Mouse (Mus musculus) lung, postnatal 25 days (tissue): ENCODE results near the gene Mpdz.

Source experiments
- DNase-seq: peaks from one replicate; pipeline ENCODE4 v3.0.0; 2022; ENCODE audit warnings: low spot score

Gene Mpdz

GRCm38 (mm10) chr4:81280098-81280497 lies 162.5 kb downstream of the Mpdz start:
- DNase-seq = no peak

- DNase-seq = no peak
Measured at GRCm38 (mm10) chr4:81279451-81279850, 163.2 kb downstream of the Mpdz start.

GRCm38 (mm10) chr4:81275957-81276715 lies 166.5 kb downstream of the Mpdz start:
- DNase-seq = no peak

- no peak for DNase-seq
Measured at GRCm38 (mm10) chr4:81273067-81273466, 169.5 kb downstream of the Mpdz start.

GRCm38 (mm10) chr4:81252859-81253780 lies 189.5 kb downstream of the Mpdz start:
- DNase-seq = no peak

GRCm38 (mm10) chr4:81252334-81252733 lies 190.3 kb downstream of the Mpdz start:
- DNase-seq = no peak

GRCm38 (mm10) chr4:81251934-81252333 lies 190.7 kb downstream of the Mpdz start:
- peak; percentile 29 for DNase-seq

- DNase-seq = no peak
Measured at GRCm38 (mm10) chr4:81249245-81249644, 193.4 kb downstream of the Mpdz start.

- no peak for DNase-seq
Measured at GRCm38 (mm10) chr4:81236227-81236626, 206.4 kb downstream of the Mpdz start.
